Mouse (Mus musculus) gastrocnemius, postnatal 14 days (tissue): ENCODE results near the gene Sgsm2. TPM values are rescaled to one million over a fixed set of nuclear protein-coding genes. Genes with fewer than 3 reads are reported as not detected.

Experiments used
- DNase-seq: peaks from one replicate; pipeline ENCODE4 v3.0.0; 2021; ENCODE audit warnings: mixed read lengths
- intact Hi-C: fragments of 180-260 bp; cut with DNase I; formaldehyde crosslinking; loops from one replicate; pipeline ENCODE4 v1.15.1; 2025; ENCODE audit warnings: low total_unique reads
- long read RNA-seq, 2 experiments: library from polyadenylated mRNA; stranded (forward); transcript quantifications; one replicate each; pipeline ENCODE4 v2.0.0; 2021
- total RNA-seq, 2 experiments: library from RNA; stranded (reverse); gene quantifications; 2 replicates each; pipeline ENCODE4 v1.2.3; 2021

Gene Sgsm2
- 1 to 10 TPM; 2.7 to 3.7 TPM for total RNA-seq
- long read RNA-seq, experiment 1, partial matches to known transcripts: 1 of 1 reads
- long read RNA-seq, experiment 1, other reads (novel, unspliced or antisense): 0 of 1 reads
- long read RNA-seq, experiment 2, partial matches to known transcripts: 0 of 1 reads
- long read RNA-seq, experiment 2, other reads (novel, unspliced or antisense): 1 of 1 reads

DNA sequence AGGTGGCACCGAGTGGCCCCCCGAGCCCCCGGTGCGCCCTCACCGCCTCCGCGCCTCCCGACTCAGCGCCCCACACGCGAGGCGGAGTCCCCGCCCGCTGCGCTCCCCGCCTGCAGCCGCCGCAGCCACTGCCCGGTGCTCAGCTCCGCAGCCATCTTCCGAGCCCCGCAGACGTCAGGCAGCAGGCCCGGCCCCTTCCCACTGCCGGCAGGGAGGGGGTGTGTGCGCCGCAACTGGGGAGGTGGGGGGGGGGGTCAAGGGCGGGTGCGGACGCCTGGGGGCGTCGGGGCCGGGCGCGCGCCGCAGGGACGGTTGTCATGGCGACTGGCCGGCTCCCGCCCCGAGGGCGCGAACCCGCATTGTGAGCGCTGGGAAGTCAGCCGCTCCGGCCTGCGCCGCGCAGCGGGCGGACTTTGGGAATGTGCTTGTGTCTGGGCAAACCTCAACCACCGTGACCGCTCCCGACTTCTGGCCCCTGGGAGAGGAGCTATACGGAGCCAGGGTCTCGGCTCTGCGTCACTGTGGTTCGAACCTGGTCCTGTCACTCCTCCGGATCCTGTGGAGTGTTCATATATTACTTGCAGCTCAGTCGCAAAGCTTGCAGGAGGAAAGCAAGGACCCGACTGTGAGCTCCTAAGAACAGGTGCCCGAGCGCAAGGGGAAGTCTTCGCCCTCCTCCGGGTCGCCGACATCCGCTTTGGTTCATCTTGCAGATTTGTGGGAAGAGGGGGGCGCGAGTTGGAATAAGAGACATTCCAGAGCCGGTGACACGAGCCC lies at the start of gene Sgsm2:
Gene Sgsm2, minus strand, starts transcription at position 160 of the 777 bp plus-strand sequence.
- intact Hi-C loops: no loop called here
- DNase-seq: peak; percentile 65

- DNase-seq: no peak
Observed at GRCm38 (mm10) chr11:74946348-74946747, 49.5 kb upstream of the Sgsm2 start.

GRCm38 (mm10) chr11:74930391-74930790 lies 33.5 kb upstream of the Sgsm2 start:
- no peak for DNase-seq
- intact Hi-C loops: no loop called here

More at GRCm38 (mm10) chr11:74946348-74946747, 49.5 kb upstream of the Sgsm2 start:
- intact Hi-C loops: no loop called here

DNA sequence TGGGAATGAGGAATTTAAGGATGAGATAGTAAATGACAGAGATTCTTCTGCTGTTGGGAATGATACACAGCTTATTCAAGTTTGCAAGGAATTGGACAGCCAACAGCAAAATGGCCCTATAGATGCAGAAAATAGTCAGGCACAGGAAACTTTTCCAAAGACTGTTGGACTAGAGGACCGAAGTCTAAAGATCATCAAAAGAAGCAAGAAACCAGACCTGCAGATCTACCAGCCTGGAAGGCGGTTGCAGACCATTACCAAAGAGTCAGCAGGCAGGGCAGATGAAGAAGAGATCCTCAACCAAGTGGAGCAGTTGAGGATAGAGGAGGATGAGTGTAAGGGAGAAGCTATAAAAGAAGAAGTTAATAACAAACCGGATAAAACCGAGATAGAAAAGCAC lies 32.3 kb upstream of the Sgsm2 start:
- no peak for DNase-seq
- intact Hi-C loops: no loop called here

GRCm38 (mm10) chr11:74927236-74927725 lies 30.4 kb upstream of the Sgsm2 start:
- intact Hi-C loops: no loop called here
- DNase-seq: no peak

DNA sequence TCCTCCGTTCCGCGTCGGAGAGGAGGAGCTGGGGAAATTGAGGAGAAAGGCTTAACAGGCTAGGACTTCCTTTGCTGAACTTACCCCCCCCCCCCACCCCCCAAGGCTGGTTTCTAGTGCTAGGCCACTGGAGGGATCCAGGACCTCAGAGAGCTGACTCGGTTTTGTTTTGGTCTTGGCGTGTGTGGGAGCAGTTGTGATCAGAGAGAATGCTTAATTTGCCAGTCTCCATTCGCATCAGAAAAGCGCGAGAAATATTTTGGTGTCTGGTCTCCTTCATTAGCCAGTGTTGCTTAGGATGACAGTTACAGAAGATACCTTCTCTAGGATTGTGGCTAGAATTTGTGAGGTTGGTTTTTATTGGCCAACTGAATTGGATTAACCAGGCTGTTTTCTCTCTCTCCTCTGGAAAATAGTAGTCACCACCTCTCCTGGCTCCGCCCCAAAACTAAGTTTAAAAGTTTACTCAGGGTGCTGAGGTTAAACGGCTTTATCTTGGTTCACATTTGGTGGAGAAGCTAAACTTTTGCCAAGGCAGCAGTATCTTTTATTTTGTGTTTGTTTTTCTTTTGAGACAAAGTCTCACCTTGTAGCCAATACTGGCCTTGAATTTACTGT lies 29.6 kb upstream of the Sgsm2 start:
- no peak for DNase-seq
- intact Hi-C loops: no loop called here

GRCm38 (mm10) chr11:74925577-74926387 lies 28.9 kb upstream of the Sgsm2 start, which contains the start of the genes Smg6 and Srr:
Gene Smg6 (plus strand): TSS chr11:74925823.
Gene Srr (minus strand): TSS chr11:74925948.
- DNase-seq: peak; percentile 96
- intact Hi-C loops: no loop called here

DNA sequence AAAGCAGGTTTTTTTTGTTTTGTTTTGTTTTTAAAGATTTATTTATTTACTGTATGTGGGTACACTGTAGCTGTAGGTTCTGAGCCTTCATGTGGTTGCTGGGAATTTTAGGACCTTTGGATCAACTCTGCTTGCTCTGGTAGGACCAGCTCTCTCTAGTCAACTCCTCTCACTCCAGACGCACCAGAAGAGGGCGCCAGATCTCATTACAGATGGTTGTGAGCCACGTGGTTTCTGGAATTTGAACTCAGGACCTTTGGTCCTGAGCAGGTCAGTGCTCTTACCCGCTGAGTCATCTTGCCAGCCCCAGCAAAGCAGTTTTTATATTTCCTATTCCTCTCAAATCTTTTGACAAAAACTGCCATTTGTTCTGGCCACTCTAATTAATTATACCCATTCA lies 27.3 kb upstream of the Sgsm2 start:
- intact Hi-C loops: no loop called here
- DNase-seq: peak; percentile 14

DNA sequence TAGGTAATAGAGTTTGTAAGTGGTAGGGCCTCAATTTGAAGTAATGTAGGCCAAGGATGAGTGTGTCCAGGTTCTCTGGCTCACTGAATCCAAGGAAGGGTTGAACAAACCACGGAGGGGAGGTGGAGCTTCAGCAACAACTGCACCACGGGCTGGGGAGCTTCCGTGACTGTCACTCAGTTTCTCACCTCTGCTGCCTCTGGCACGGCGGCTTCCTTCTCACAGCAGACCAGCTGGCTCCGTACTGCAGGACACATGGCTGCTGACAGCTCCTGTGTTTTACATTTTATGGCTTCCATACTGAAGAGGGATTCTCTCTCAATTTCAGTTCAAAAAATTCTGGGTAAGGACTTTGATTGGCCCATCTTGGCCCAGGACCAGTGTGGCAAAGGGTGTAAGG lies 22.4 kb upstream of the Sgsm2 start:
- intact Hi-C loops: no loop called here
- DNase-seq: no peak

GRCm38 (mm10) chr11:74912492-74912891 lies 15.6 kb upstream of the Sgsm2 start:
- no peak for DNase-seq
- intact Hi-C loops: no loop called here

- DNase-seq: no peak
- intact Hi-C loops: no loop called here
Observed at GRCm38 (mm10) chr11:74909978-74910377, 13.1 kb upstream of the Sgsm2 start.

GRCm38 (mm10) chr11:74908618-74909399 lies 11.9 kb upstream of the Sgsm2 start:
- DNase-seq: no peak
- intact Hi-C loops: no loop called here

- intact Hi-C loops: no loop called here
Observed at GRCm38 (mm10) chr11:74907850-74908249, 11.0 kb upstream of the Sgsm2 start.

GRCm38 (mm10) chr11:74902416-74902815 lies 5.6 kb upstream of the Sgsm2 start:
- no peak for DNase-seq
- intact Hi-C loops: no loop called here

More at GRCm38 (mm10) chr11:74907850-74908249, 11.0 kb upstream of the Sgsm2 start:
- DNase-seq: no peak

DNA sequence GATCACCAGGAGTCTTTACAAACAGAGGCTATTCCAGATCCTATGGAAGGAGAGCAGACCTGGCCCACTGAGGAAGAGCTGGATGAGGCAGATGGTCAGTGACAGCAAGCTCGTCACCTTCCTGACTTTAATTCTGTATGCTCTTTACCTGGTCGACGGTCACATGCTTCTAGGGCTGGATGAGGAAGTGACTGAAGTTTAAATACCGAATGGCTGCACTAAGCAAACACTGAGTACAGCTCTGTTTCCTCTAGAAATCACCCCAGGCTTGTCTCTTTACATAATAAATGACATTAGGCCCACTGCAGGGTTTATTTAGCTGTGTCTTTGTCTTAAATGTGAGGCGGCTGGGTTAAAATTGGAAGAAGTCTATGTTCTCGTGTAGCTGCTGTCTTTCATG lies 4.7 kb upstream of the Sgsm2 start:
- no peak for DNase-seq
- intact Hi-C loops: no loop called here

GRCm38 (mm10) chr11:74898517-74898827 lies 1.6 kb upstream of the Sgsm2 start:
- intact Hi-C loops: no loop called here
- no peak for DNase-seq

DNA sequence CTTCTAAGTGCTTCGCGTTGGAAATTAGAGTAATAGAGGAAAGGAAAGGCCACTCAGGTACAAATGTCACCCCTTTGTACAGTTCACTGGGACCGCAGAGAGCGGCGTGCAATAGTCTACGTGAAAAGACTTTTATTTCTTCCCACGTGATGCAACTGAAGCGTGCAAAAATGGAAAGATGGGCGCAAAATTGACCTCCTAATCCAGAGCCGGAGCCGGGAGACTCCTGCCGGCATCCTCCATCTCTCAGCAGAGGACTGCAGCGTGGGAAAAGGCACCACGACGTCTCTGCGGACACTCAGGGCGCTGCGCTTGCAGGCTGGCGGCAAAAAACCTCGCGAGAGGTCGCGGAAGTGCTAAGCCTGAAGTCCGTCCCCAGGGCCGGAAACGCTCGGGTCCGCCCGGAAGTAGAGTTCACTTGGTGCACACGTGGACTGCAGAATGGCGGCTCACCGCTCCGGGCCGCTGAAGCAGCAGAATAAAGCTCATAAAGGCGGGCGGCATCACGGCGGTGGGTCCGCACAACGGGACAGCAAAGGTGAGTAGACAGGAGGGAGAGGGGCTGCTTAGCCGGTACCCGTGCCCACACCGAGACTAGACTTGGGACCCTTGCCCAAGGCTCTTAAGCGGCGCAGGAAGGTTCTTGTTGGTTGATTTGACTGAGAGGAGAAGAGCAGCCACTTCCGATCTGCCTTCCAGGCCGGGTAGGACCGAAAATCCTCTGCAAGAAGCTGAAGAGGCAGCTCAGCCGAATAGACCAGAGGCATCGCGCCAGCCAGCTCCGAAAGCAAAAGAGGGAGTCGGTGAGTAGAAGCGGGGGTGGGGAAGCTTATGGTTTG lies 1.0 kb upstream of the Sgsm2 start, which contains the start of gene Tsr1:
Gene Tsr1, plus strand, starts transcription at position 394 of the 839 bp plus-strand sequence.
- intact Hi-C loops: no loop called here
- DNase-seq: peak; percentile 93
